Mouse (Mus musculus) testis, postnatal 14 days (tissue): ENCODE data around the gene Cyp2c29.
"Not testable (repeated sequence)": the region's sequence is repeated elsewhere in the genome, so short reads cannot be mapped to it uniquely, and the experiment has no call there.

Source experiments
- DNase-seq: peaks from one replicate; pipeline ENCODE4 v3.0.0; 2021; ENCODE audit warnings: low spot score

The Cyp2c29 gene

DNA sequence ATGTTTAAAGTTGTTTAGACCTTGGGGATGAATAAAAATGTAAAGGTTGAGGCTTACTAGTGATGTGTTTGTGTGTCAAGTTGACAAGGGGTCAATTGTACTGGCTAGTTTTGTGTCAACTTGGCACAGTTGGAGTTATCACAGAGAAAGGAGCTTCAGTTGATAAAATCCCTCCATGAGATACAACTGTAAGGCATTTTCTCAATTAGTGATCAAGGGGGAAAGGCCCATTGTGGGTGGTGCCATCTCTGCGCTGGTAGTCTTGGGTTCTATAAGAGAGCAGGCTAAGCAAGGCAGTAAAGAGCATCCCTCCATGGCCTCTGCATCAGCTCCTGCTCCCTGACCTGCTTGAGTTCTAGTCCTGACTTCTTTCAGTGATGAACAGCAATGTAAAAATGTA lies at the start of gene Cyp2c29:
Gene Cyp2c29, plus strand, starts transcription at position 301 of the 400 bp plus-strand sequence.
- not testable (repeated sequence) for DNase-seq

DNA sequence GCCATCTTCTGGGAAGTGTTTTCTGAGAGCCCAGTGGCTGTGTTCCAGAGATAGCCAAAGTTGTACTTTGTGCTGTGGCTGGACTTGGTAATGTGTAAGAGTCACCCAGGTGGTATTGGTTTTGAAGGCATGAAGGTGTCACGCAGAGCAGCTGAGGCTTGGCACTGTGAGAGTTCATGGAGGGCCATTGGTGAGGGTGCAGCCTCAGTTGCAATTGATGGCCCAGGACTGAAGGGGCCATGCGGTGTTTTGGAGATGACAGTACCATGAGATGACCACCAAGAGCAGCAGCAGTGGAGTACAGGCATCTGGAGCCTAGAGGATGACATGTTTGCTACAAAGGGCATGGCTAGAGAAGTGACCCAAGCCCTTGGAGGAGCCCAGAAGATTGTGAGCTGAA lies 2.2 kb upstream of the Cyp2c29 start:
- not testable (repeated sequence) for DNase-seq

DNA sequence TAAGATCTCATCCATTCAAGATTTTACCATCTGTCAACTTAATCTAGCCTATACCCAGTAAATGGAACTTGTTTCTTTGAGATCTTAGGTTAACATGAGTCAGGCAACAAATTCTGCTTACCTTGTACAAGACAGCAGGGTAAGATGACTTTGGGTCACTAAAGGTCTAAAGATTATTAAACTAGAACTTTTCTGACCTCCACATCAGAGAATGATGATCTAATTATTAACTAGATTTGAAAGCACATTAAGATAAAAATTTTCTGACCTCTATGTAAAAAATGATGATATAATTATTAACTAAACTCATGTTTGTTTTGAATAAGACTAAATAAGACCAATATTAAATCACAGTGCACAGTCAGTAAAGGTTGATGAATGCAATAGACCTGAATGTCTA lies 13.6 kb downstream of the Cyp2c29 start:
- DNase-seq: no peak

DNA sequence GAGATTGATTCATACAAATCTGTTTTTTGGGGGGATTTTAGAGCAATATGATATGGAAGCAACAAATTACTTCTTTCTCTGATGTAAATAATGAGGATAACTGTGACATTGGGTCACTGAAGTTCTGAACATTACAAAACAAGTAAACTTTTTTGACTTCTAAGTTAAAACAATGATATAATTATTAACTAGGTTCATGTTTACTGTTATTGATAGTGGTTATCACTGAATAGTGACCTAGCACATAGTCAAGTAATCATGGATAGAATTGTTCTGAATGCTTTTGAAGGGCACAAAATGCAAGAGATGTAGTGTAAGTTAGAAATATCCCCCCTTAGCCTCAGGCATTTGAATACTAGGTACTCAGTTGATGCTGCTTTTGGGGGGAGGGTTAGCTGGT lies 16.4 kb downstream of the Cyp2c29 start:
- no peak for DNase-seq

DNA sequence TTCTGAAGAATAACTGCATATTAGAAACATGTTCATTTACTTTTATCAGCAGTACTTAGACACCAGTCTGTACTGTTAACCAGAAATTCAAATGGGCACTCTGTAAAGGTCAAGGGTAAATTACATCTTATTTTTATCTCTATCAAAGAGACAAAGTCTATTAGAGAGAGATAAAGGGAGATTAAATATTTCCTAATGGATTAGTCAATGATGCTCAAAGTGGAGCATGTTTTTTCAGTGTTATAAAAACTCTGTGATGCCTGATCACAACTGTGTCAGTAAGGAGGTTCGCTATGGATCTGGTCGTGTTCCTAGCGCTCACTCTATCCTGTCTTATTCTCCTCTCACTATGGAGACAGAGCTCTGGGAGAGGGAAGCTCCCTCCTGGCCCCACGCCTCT lies 17.6 kb downstream of the Cyp2c29 start:
- no peak for DNase-seq

DNA sequence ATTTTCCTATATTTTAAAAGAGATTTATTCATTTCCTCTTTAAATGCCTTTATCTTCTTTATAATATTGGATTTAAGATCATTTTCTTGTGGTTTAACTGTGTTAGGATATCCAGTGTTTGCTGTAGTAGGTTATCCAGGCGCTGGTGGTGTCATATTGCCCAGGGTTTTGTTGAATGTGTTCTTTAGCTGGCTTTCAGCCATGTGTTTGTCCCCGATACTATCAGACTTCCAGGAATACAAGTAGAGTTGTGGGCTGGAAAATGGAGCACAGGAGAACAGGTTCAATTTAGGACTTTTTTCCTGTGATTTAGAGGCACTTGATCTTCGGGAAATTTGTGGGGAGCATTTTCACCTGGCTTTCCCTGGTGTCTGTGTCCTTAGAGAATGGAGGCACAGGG lies 19.8 kb downstream of the Cyp2c29 start:
- no peak for DNase-seq
